Mouse (Mus musculus) spleen, adult 2 months (tissue): ENCODE data around the gene Dcbld1.

Source experiments
- CTCF ChIP-seq: fragments of 200-500 bp; IDR thresholded peaks from 2 replicates; pipeline ENCODE4 v1.5.1; 2011; ENCODE audit warnings: mild to moderate bottlenecking, inconsistent platforms; ENCODE audit not compliant: insufficient read depth, insufficient read length, insufficient replicate concordance; ENCODE audit errors: extremely low read depth
- POLR2A ChIP-seq: fragments of 200-500 bp; IDR thresholded peaks from 2 replicates; pipeline ENCODE4 v1.6.1; 2011; ENCODE audit warnings: low read depth, low read length, inconsistent platforms

- TF ChIP-seq POLR2A (no peak), CTCF (no peak)
Measured at GRCm38 (mm10) chr10:52274910-52275604, 41.6 kb downstream of the Dcbld1 start.
